Mouse (Mus musculus) c-Kit-positive CD71-positive TER-119-negative erythroid progenitor cells, embryonic 14.5 days (primary cell): ENCODE measurements at regions not wholly inside any gene's neighbourhood (a gene's known extent, or its start where the extent isn't known, plus 50 kb on each side); places are given as distances from the start of the nearest gene placed in this dataset.

Experiments
- DNase-seq: peaks from one replicate; pipeline ENCODE4 v3.0.0-alpha.2; 2013; ENCODE audit warnings: low read depth

DNA sequence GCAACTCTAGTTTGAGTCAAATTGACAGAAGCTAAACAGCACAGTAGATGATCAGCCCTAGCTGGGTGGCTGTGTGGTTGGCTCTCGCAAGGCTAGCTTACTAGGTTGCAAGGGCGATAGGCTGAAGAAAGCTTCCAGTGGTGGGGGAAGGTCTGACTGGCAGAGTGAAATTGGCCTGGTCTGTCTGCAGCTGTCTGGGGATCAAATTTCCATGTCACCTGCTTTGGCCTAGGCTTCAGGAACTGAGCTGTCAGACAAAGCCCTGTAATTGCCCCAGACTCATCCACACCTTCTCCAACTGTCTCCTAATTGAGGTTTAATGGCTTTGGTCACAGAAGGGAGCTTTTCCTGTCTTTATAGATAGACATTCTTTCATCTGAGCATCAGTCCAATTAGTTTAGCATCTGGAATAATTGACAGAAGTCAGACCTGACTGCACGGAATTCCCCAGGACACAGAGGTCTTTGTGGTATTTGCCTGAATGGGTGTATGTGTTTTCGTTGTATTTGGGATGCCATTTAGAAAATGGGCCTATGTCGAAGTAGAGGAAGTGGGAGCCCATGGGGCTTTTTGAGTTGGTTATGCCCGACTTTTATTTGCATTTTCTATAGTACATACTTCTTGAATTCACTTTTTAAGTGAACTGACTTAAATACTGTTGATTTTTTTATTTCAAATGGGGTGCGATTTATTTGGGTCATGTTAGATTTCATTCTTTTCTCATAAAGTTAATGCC lies 348.2 kb downstream of the Hlx start:
- no peak for DNase-seq

DNA sequence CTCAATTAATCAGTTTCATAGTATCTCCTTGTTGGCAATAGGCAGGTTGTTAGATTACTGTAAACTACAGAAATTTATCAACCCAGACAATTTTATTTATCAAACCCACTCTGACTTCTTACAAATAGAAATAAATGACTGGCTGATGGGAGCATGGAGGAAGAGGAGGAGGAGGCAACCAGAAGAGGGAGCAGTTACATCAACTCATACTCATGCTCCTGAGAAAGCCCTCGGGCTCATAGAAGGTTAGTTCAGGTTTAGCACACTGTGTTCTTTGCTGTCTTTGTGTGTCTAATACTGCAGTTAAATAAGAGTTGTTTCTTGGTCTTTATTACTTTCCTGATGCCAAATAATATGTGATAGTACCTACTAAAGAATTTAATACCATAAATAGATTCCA lies 344.6 kb upstream of the 1700056E22Rik start:
- no peak for DNase-seq

GRCm38 (mm10) chr1:184365026-184365425 lies 330.9 kb upstream of the 1700056E22Rik start:
- no peak for DNase-seq

GRCm38 (mm10) chr1:184358226-184358568 lies 324.1 kb upstream of the 1700056E22Rik start:
- no peak for DNase-seq

GRCm38 (mm10) chr1:184357474-184358225 lies 323.5 kb upstream of the 1700056E22Rik start:
- DNase-seq: no peak

DNA sequence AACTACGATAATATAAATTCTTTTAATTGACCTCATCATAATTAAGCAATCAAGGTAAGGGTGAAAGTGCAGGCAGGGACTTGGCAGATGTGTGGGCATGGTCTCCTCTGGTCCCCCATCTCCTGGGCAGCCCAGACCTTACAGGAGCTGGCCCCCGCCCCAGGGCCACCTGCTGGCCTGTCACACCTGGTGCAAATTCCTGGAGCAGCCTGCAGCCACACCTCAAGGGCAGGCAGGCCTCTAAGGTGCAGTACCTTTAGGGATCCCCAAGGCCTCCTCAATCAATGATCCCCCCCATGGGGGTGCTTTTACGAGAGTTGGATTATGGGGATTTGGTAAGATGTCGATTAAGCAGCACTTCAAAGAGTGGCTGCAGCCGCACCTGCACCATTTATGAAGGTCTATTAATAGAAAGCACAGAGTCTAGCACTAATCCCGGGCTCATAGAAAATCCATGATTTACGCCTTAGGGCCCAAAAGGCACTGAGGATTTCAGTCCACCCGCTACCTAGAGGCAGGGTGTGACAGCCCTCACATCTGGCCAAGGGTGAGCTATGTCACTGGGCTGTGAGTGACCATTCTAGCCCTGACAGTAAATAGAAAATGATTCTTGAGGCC lies 319.8 kb upstream of the 1700056E22Rik start:
- DNase-seq: no peak

DNA sequence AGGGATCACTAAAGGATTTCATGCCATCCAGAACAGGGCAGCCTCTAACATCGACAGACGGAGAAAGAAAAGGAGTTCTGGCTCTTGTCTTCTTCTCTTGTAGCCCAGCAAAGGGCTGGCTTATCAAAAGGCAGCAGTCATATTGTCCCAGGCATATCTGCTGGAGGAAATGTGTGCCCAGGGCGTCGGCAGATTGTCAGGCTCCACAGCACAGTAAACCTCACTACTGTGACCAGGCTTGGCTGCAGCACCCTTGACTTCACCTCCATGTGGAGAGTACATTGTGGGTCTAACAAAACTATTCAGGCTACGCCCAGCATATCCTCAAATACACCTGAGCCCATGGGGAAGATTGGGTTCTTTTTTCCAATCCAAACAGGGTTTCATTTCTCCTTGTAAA lies 317.7 kb upstream of the 1700056E22Rik start:
- peak; percentile 23 for DNase-seq

DNA sequence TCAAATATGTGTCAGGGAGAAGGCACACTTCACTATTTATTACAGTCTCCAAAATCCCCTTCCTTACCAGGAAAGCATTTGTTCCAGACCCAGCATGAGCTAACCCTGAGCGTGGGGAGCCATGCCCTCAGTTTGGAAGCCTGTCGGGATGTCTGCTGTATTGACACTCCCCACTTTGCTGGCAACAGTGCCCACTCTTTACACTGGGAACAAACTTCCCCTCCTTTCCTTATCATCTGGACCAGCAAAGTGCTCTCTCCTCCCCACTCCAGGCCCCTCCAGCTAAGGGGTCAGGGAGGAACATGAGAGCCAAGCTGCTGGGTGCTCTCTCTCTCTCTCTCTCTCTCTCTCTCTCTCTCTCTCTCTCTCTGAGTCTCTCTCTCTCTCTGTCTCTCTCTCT lies 310.7 kb upstream of the 1700056E22Rik start:
- no peak for DNase-seq

DNA sequence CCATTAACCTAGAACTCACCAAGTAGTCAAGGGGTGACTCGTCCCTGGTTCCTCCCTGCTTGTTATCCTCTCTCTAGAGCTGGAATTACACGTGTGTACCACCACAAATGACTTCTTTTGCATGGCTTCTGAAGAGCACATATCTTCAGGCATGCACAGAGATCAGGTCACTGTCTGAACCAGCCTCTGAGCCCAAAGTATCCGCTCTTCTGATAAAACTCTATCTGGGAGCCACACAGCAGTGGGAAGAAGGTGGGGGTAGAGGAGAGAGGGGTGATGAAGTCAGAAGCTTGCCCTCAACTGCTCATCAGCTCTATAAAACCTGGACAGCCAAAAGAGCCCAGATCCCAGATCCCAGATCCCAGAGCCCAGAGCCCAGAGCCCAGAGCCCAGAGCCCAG lies 301.9 kb upstream of the 1700056E22Rik start:
- no peak for DNase-seq

- DNase-seq: no peak
These were observed 301.2 kb upstream of the 1700056E22Rik start for GRCm38 (mm10) chr1:184335281-184335680.

DNA sequence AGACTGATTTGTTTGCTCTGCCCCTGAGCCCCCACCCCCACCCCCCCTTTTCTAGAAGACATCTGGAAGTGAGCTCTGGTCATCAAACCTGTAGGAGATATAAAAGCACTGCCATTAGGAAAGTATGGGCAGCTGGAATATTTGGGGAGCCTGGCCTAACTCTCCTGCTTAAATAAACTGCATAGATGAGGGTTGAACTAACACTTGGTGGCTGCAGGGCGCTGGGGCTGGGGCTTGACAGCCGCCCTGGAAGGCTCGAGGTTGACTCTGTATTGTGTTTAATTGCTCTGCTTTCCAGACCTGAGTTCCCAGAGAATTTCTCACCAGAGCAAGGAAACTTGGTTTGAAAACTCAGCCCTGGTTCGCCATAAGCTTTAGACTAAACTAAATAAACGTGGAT lies 300.7 kb upstream of the 1700056E22Rik start:
- DNase-seq: no peak

- DNase-seq: no peak
These were observed 299.0 kb upstream of the 1700056E22Rik start for GRCm38 (mm10) chr1:184333086-184333485.

GRCm38 (mm10) chr1:184330516-184331350 lies 296.6 kb upstream of the 1700056E22Rik start:
- DNase-seq: no peak

- DNase-seq: no peak
These were observed 292.1 kb upstream of the 1700056E22Rik start for GRCm38 (mm10) chr1:184326191-184326590.

DNA sequence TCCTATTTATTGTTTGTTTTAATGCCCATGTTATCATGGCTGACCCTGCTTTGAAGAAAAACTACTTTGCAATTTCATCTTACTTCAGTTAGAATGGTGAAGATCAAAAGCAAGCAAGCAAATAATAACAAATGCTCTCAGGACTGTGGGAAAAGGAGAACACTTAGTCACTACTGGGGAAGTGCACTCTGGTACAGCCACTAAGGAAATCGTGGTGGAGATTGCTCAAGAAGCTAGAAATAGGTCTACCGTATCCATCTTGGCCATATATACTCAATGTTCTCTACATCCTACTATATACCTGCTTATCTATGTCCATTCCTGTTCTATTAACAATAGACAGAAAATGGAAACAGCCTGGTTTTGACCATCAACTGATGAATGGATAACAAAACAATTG lies 290.1 kb upstream of the 1700056E22Rik start:
- no peak for DNase-seq

DNA sequence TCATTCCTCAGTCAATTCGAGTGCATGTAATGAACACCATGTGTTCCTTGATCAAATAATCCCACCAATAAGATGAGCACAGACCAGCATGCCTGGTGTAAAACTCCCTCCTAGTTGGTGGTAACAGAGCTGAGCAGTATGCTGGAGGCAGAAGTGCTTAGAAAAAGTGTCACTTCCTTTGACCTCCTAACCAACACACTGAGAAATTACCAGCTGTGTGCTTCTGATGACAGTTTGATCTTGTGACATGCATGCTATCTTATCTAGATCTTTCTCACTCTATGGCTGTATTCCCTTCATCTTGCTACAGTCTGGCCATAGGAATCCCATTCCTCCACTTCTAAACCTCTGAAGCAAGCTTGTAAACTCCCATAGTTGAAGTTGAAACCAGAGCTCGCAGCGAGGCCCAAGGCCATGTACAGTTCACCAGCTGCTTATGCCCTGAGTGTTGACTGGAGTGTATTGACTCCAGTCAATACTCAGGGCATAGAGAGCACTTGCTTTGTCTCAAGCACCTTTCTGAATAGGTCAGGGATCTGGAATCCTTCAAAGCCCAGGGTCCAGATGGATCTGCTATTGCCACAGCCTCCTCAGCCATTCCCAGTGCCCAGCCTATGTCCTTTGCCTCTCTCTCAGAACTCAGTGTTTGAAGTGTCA lies 286.5 kb upstream of the 1700056E22Rik start:
- DNase-seq: no peak

DNA sequence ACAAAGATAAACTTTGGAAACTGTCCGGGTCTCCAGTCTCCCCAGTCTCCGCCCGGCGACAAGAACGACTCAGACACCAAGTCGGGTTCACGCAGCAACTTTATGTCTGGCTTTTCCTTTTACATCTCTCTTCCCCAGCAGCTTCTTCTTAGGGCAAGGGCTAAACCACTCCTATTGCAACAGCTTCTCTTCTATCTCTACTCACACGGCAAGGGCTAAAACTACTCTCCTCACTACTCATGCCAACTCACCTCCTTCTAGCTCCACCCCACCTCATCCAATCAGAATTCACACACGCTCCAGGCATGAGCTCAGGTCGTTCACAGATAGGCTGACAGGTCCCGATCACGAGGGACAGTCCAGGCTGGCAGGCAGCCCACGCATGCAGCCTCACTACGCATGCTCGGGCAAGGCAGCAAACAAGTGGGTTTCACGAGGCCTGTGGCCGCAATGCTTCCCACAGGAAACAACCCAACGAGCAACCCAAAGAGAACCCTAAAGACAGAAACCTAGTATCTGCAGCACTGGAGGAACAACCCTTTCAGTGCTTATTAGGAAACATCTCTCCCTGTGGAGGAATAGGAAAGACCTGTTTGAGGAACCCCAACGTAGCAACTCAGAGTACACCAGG lies 276.2 kb upstream of the 1700056E22Rik start:
- DNase-seq: no peak

GRCm38 (mm10) chr1:184304813-184305212 lies 270.7 kb upstream of the 1700056E22Rik start:
- DNase-seq: no peak

- DNase-seq: no peak
These were observed 270.1 kb upstream of the 1700056E22Rik start for GRCm38 (mm10) chr1:184304204-184304603.

DNA sequence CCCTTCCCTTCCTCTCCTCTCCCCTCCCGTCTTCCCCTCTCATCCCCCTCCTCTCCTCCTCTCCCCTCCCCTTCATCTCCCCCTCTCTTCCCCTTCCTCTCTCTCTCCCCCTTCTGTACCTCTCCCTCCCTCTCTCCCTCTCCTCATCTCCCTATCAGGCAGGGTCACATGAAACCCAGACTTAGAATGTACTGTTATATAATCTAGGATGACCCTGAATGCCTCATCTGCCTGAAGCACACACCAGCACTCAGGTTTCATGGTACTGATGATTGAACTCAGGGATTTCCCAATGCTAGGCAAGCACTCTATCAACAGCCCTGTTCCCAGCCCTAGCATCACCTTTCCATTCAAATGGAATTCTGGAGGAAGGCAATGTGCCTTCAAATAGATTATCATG lies 264.6 kb upstream of the 1700056E22Rik start:
- no peak for DNase-seq

DNA sequence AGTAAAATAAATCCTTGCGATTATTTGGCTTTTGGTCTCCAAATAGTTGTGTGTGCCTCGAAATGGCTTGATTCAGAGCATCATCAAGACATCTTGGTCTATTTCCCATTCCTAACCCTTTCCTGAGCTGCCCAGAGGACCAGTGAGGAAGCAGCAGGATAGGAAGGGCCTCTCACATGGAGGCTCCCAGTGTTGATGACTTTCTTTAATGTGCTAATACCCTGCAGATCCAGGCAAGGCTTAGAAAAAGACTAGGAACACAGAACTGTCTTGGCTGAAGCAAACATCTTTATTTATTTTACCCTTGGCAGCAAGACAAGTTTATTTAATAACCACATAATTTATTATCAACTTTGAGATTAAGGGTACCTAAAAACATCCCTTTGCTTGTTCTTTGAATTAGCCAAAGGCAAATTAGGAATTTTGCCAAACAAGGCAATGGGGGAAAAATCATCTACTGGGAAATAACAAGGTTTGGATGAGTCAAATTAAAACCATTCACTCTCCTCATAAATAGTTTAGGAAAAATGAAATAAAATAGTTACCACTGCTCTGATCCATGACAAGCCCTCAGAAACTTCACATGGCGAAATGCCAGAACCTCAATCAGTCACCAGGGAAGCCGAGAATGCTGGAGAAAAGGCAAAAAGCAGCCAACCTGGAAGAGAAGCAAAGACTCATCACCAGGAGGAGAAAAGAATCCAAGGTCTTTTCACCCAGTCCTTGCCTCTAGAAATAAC lies 263.1 kb upstream of the 1700056E22Rik start:
- DNase-seq: no peak
